Mouse (Mus musculus): ENCODE results near the gene Cma1.

GRCm38 (mm10) chr14:55922475-55923232 lies 21.8 kb downstream of the Cma1 start:
- TF ChIP-seq CTCF (IDR thresholded peaks at IDR 0.05; ENCODE audit: control insufficient read depth, insufficient read depth, low read length) (no peak), POLR2A (IDR thresholded peaks at IDR 0.05; ENCODE audit: borderline replicate concordance, control insufficient read depth, low read depth, low read length) (no peak)
